Mouse (Mus musculus): ENCODE measurements at regions not wholly inside any gene's neighbourhood (a gene's known extent, or its start where the extent isn't known, plus 50 kb on each side); places are given as distances from the start of the nearest gene placed in this dataset.

DNA sequence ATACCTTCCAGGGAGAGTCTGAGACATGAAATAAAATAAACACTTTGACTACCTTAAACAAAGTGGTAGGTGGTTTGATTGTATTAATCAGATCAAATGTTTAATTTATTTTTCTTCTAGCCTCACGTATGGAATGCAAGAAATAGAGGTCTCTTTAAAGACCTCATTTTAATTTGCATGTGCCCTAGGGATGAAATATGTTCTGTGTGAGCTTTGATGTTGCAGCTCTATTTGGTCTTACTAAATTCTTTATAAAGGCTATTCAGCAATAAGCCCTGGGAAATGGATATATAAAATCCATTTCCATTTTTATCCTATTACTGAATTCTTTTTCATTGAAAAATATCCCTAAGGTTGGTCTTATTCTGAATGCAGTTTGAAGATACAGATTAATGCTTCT, 422.7 kb downstream of the Fat4 start:
- ATAC-seq (ENCODE audit: insufficient number of reproducible peaks, insufficient read depth, low FRiP score, low TSS enrichment, low read depth), result no peak
- 60% methylated on average over 1 of the region's 1 CpGs for WGBS

DNA sequence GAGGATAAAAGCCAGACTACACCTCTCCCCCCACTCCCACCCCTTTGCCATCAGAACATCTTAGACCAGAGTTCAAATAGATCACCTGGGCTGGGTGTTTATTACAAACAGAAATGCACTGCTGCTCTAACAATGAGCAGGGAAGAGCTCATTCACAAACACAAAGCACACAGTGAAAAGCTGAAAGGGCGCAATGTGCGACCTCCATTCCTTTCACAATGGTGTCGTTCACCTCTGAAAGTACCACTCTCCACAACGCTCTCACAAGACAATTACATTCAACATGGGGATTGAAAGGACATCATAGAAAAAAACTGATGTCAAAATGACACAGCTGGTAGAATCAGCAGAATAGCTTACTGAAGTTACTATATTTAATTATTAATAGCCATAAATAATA, 426.8 kb downstream of the Fat4 start:
- H3K9me3 ChIP-seq, result no peaks in the 10 kb centered on the region
- no peaks in the 10 kb centered on the region for H3K4me1 ChIP-seq (replicated peaks)
- H3K27ac ChIP-seq, result no peak overlapping the region
- H3K9ac ChIP-seq (replicated peaks), result no peak overlapping the region
- 91% methylated on average over 4 of the region's 4 CpGs for WGBS
- ATAC-seq (ENCODE audit: insufficient number of reproducible peaks, insufficient read depth, low FRiP score, low TSS enrichment, low read depth), result no peak
- H3K27me3 ChIP-seq, result no peaks in the 10 kb centered on the region
- H3K4me3 ChIP-seq (replicated peaks), result no peak overlapping the region
- H3K4me2 ChIP-seq, result no peak overlapping the region
- H3K36me3 ChIP-seq, result no peaks in the 10 kb centered on the region

More for the DNA sequence above, 422.7 kb downstream of the Fat4 start:
- Histone ChIP-seq H3K27me3 (no peaks in the 10 kb centered on the region), H3K27ac (no peak overlapping the region), H3K9me3 (no peaks in the 10 kb centered on the region), H3K4me2 (no peak overlapping the region), H3K9ac (replicated peaks) (no peak overlapping the region), H3K4me1 (replicated peaks) (no peaks in the 10 kb centered on the region), H3K36me3 (no peaks in the 10 kb centered on the region), H3K4me3 (replicated peaks) (no peak overlapping the region)

DNA sequence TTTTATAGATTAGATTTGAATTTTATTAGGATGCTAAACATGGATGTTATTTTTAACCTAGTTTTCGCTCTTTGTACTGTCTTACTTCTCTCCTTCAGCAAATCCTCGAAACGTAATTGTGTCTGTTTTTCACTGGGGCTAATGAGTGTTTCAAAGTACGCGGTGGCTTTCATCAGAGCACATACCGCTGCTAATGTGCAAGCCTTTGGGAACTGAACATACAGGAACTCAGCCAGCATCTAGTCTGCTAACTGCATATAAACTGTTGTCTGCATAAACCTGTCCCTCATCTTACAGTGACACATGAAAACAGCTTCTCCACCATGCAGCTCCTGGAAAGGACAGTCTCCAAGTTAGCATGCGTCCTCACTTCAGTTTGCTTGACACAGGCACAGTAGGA, 434.1 kb downstream of the Fat4 start:
- H3K36me3 ChIP-seq, result no peaks in the 10 kb centered on the region
- peaks cover 6% of the 10 kb centered on the region; the same call in 1 of the 2 replicates for H3K4me1 ChIP-seq (replicated peaks)
- 68% methylated on average over 7 of the region's 7 CpGs for WGBS
- no peak overlapping the region for H3K27ac ChIP-seq
- H3K9me3 ChIP-seq, result no peaks in the 10 kb centered on the region
- H3K4me3 ChIP-seq (replicated peaks), result no peak overlapping the region
- H3K4me2 ChIP-seq, result no peak overlapping the region
- H3K27me3 ChIP-seq, result no peaks in the 10 kb centered on the region
- no peak overlapping the region for H3K9ac ChIP-seq (replicated peaks)
- no peak for ATAC-seq (ENCODE audit: insufficient number of reproducible peaks, insufficient read depth, low FRiP score, low TSS enrichment, low read depth)

DNA sequence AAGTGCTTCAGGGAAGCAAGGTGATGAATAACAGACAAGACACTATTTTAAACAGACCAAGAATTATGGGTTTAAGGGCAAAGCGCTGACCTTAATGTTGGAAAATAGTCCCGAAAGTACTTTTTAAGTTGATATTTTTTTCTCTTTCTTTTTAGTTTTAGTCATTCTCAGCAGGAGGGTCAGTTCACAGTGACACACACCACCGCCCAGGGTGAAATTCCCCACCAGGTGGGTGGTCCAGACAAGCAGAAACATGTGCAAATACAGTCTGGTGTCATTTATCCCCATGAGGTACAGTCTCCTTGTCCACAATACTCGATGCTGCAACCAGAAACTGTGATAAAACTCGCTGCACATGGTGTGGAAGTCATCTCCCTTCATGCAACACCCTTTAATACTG, 435.5 kb downstream of the Fat4 start:
- H3K27ac ChIP-seq, result no peak overlapping the region
- H3K4me1 ChIP-seq (replicated peaks), result peaks cover 6% of the 10 kb centered on the region; the same call in 1 of the 2 replicates
- H3K9me3 ChIP-seq, result no peaks in the 10 kb centered on the region
- H3K4me3 ChIP-seq (replicated peaks), result no peak overlapping the region
- H3K9ac ChIP-seq (replicated peaks), result no peak overlapping the region
- no peaks in the 10 kb centered on the region for H3K36me3 ChIP-seq
- ATAC-seq (ENCODE audit: insufficient number of reproducible peaks, insufficient read depth, low FRiP score, low TSS enrichment, low read depth), result no peak
- no peak overlapping the region for H3K4me2 ChIP-seq
- 24% methylated on average over 5 of the region's 5 CpGs for WGBS
- H3K27me3 ChIP-seq, result no peaks in the 10 kb centered on the region

DNA sequence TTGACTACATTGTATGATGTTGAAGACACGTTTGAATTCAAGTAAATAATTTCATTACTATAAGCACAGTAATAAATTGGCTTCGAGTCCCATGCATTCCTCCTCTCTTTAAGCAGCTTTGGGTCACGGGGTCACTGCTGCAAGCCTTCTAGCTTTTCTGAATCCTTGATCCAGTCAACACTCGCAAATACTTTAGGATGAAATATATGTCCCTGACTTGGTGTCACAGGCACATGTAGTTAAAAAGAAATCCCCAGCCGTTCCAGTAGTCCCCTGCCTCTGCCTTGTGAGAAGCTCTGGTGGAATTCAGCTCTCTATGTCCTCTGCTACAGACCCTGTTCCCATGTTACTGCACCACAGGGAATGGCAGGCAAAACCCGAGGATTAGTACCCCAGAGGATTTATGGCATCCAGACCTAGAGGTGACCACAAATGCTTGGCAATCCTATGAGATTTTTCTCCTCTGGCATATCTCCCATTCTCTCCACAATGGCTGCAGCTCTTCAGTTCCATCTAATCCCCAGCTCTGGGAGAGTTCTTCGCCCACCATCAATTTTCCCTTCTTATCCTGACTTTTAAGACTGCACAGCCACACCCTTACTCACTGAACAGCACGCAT, 449.0 kb downstream of the Fat4 start:
- Histone ChIP-seq H3K4me1 (replicated peaks) (peaks cover 11% of the 10 kb centered on the region), H3K36me3 (no peaks in the 10 kb centered on the region)

DNA sequence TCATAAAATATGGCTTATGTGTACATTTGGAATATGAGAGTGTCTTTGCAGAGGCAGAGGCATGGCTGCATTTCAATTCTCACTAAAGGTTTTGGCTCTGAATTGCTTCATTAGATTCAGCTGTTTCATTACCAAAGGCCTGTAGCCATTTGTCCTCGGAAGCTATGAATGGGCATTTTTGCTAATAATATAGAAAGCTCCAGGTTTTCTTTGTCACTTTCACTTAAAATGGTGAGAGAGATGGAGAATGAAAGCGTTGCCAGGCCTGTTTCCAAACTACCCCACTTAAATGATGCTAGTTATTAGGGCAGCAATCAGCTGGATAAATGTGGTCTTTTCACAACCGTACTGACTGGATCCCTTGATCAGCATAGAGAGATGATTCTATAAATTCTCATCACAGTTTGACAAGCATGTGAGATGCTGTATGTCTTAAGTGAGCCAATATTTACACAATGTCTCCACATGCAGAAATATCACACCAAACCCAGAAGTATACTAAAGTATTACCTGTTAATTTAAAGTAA, 454.5 kb downstream of the Fat4 start:
- Histone ChIP-seq H3K27ac (no peak overlapping the region), H3K27me3 (no peaks in the 10 kb centered on the region), H3K4me3 (replicated peaks) (no peak overlapping the region), H3K4me1 (replicated peaks) (peaks cover 18% of the 10 kb centered on the region), H3K9me3 (no peaks in the 10 kb centered on the region), H3K4me2 (no peak overlapping the region), H3K36me3 (no peaks in the 10 kb centered on the region), H3K9ac (replicated peaks) (no peak overlapping the region)
- no peak for ATAC-seq (ENCODE audit: insufficient number of reproducible peaks, insufficient read depth, low FRiP score, low TSS enrichment, low read depth)
- 73% methylated on average over 3 of the region's 3 CpGs for WGBS

More for the DNA sequence above, 449.0 kb downstream of the Fat4 start:
- Histone ChIP-seq H3K4me2 (no peak overlapping the region), H3K27ac (no peak overlapping the region), H3K9me3 (peaks cover 7% of the 10 kb centered on the region; the same call in 1 of the 2 replicates), H3K27me3 (no peaks in the 10 kb centered on the region), H3K9ac (replicated peaks) (no peak overlapping the region), H3K4me3 (replicated peaks) (no peak overlapping the region)
- 27% methylated on average over 8 of the region's 8 CpGs for WGBS
- no peak for ATAC-seq (ENCODE audit: insufficient number of reproducible peaks, insufficient read depth, low FRiP score, low TSS enrichment, low read depth)

DNA sequence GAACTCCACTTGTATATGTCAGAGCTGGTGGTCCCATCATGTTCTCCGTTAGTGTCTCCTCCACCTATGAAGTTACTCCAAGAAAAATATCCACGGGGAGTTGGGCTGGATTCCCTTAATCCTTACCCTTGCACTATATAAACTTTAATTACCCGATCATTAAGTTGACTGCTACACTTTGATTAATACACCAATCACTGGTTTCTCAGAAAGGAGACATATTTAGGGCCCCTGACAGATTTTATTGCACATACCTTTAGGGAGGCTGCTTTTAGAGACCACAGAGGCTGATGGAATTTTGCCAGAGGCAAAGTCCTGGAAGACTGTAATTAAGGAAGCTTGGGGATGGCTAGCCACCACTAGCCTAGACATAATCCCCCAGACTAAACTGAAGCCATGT, 457.3 kb downstream of the Fat4 start:
- Histone ChIP-seq H3K4me3 (replicated peaks) (no peak overlapping the region), H3K27ac (no peak overlapping the region), H3K27me3 (no peaks in the 10 kb centered on the region), H3K9me3 (no peaks in the 10 kb centered on the region), H3K36me3 (no peaks in the 10 kb centered on the region), H3K4me2 (no peak overlapping the region), H3K4me1 (replicated peaks) (peaks cover 18% of the 10 kb centered on the region), H3K9ac (replicated peaks) (no peak overlapping the region)
- ATAC-seq (ENCODE audit: insufficient number of reproducible peaks, insufficient read depth, low FRiP score, low TSS enrichment, low read depth), result peak; percentile 75
- 17% methylated on average over 3 of the region's 3 CpGs for WGBS

DNA sequence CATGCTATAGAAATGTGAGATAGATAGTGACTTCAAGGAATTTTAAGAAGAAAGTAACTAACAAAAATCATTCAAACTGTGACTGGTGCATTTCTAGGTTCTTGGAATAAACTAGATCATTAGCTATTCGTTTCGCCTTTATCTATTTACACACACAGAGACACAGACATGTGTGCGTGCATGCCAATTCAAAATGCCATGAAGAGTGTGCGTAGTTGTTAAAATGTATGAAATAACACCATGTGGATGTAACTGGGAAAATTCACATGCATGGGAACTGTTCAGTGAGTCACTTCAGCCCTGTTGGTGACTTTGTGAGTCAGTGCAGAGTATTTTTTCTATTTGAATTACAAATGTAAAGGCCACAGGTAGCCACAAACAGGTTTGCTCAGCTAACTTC, 460.8 kb downstream of the Fat4 start:
- WGBS, result 97% methylated on average over 4 of the region's 4 CpGs
- Histone ChIP-seq H3K27me3 (no peaks in the 10 kb centered on the region), H3K4me3 (replicated peaks) (no peak overlapping the region), H3K9ac (replicated peaks) (no peak overlapping the region), H3K27ac (no peak overlapping the region), H3K4me1 (replicated peaks) (peaks cover 13% of the 10 kb centered on the region), H3K36me3 (no peaks in the 10 kb centered on the region), H3K9me3 (no peaks in the 10 kb centered on the region), H3K4me2 (no peak overlapping the region)
- ATAC-seq (ENCODE audit: insufficient number of reproducible peaks, insufficient read depth, low FRiP score, low TSS enrichment, low read depth), result no peak

DNA sequence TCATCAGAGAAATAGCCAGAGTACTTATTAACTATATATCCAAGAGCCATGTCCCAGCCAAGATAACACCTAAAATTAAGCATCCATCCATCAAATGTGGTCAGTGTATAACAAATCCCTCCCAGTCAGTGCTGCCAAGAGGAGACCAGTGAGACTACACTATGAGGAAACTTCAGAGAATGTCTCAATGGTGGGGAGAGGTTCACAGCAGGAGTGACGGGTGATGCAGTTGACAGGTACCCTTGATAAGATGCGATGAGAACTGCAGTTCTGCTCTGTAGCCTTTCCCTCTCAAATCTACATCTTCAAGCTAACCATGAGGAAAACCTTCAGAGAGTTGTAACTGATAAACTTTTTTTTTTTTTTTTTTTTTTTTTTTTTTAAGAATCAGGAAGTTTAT, 470.3 kb downstream of the Fat4 start:
- ATAC-seq (ENCODE audit: insufficient number of reproducible peaks, insufficient read depth, low FRiP score, low TSS enrichment, low read depth), result no peak
- Histone ChIP-seq H3K4me1 (replicated peaks) (peaks cover 8% of the 10 kb centered on the region), H3K4me2 (no peak overlapping the region), H3K9me3 (peaks cover 2% of the 10 kb centered on the region; the same call in 1 of the 2 replicates), H3K4me3 (replicated peaks) (no peak overlapping the region), H3K27ac (no peak overlapping the region), H3K36me3 (no peaks in the 10 kb centered on the region), H3K9ac (replicated peaks) (no peak overlapping the region), H3K27me3 (no peaks in the 10 kb centered on the region)
- 76% methylated on average over 2 of the region's 2 CpGs for WGBS

DNA sequence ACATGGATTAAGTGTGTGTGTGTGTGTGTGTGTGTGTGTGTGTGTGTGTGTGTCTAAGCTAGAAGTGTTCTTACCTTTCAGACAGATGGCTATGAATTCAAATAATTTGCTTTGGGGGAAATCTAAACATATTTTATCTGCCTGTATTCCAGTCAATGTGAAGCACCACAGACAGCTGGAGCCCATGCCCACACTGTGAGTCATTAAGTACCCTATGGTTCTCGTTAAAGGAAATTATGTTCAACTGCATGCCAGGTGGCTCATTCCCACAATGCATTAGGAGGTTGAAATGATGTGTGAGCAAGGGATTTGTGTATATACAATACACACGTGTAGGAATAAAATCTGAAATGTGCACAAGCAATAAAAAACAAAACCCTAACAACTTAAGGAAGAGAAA, 473.5 kb downstream of the Fat4 start:
- Histone ChIP-seq H3K27ac (peak overlapping the region; percentile 45; the same call in 1 of the 2 replicates), H3K4me2 (no peak overlapping the region), H3K36me3 (no peaks in the 10 kb centered on the region), H3K4me1 (replicated peaks) (peaks cover 8% of the 10 kb centered on the region), H3K27me3 (no peaks in the 10 kb centered on the region), H3K4me3 (replicated peaks) (no peak overlapping the region), H3K9me3 (peaks cover 5% of the 10 kb centered on the region; the same call in 1 of the 2 replicates), H3K9ac (replicated peaks) (no peak overlapping the region)
- 16% methylated on average over 2 of the region's 2 CpGs for WGBS
- ATAC-seq (ENCODE audit: insufficient number of reproducible peaks, insufficient read depth, low FRiP score, low TSS enrichment, low read depth), result peak; percentile 76; the same call in 1 of the 2 replicates

DNA sequence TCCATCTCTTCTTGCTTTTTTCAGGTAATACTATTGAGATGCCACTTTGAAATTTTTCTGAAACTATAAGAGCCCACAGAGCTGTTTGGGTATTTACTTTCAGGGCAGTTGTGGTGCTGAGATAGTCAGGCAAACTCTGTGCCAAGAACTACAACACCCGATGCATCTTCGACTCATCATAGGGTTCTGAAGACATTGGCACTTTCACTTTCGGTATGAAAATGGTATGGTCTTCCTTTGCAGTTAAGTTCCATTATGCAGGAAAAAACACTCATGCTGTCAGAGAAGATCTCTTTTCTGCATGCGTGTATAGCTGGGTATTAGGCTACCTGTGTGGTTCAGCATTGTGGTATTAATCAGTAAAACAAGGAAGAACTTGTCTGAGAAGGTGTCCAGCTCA, 484.2 kb downstream of the Fat4 start:
- Histone ChIP-seq H3K9me3 (no peaks in the 10 kb centered on the region), H3K4me2 (no peak overlapping the region), H3K36me3 (no peaks in the 10 kb centered on the region), H3K27ac (no peak overlapping the region), H3K4me3 (replicated peaks) (no peak overlapping the region), H3K9ac (replicated peaks) (no peak overlapping the region), H3K27me3 (no peaks in the 10 kb centered on the region), H3K4me1 (replicated peaks) (no peaks in the 10 kb centered on the region)
- WGBS, result 96% methylated on average over 4 of the region's 4 CpGs
- no peak for ATAC-seq (ENCODE audit: insufficient number of reproducible peaks, insufficient read depth, low FRiP score, low TSS enrichment, low read depth)

DNA sequence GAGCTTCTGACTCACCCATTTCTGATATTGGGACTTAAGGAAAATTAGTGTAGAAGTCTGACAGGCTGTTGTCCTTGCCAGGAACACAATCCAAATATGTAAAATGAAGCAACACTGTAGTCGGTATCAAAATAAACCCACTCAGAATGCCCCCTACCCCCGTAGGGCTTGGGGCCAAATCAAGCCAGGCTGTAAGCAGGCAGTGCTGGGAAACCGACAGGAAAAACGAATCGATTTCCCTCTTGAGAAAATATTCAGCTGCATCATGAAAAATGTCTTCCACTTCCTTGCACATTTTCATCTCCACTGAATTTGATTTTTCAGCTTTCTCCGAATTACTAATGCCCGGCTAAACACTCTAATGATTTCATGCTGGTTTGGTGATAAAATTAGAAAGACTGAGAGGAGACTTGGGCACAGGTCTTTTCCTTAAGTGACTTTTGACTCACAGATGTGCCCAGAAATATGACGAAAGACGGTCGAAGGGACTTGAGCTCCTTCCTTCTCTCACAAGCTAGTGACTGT, 485.7 kb downstream of the Fat4 start:
- no peak for ATAC-seq (ENCODE audit: insufficient number of reproducible peaks, insufficient read depth, low FRiP score, low TSS enrichment, low read depth)
- Histone ChIP-seq H3K4me3 (replicated peaks) (no peak overlapping the region), H3K4me2 (no peak overlapping the region), H3K27me3 (no peaks in the 10 kb centered on the region), H3K9ac (replicated peaks) (no peak overlapping the region), H3K4me1 (replicated peaks) (no peaks in the 10 kb centered on the region), H3K9me3 (no peaks in the 10 kb centered on the region), H3K36me3 (no peaks in the 10 kb centered on the region), H3K27ac (no peak overlapping the region)
- 86% methylated on average over 10 of the region's 10 CpGs for WGBS

Data from limb, embryonic 12.5 days (tissue).